Mouse (Mus musculus) adrenal gland, postnatal 10 days (tissue): ENCODE measurements around the gene Actrt1. TPM values are rescaled to one million over a fixed set of nuclear protein-coding genes. Genes with fewer than 3 reads are reported as not detected.

ENCODE experiments used
- DNase-seq: peaks from one replicate; pipeline ENCODE4 v3.0.0; 2021; ENCODE audit warnings: mixed read lengths
- long read RNA-seq, 2 experiments: library from polyadenylated mRNA; stranded (forward); transcript quantifications; one replicate each; pipeline ENCODE4 v2.0.0; 2021
- total RNA-seq, 2 experiments: library from RNA; stranded (reverse); gene quantifications; 2 replicates each; pipeline ENCODE4 v1.2.3; 2021

The Actrt1 gene
- not detected for total RNA-seq
- long read RNA-seq, experiment 1: 0 reads
- long read RNA-seq, experiment 2: 0 reads

DNA sequence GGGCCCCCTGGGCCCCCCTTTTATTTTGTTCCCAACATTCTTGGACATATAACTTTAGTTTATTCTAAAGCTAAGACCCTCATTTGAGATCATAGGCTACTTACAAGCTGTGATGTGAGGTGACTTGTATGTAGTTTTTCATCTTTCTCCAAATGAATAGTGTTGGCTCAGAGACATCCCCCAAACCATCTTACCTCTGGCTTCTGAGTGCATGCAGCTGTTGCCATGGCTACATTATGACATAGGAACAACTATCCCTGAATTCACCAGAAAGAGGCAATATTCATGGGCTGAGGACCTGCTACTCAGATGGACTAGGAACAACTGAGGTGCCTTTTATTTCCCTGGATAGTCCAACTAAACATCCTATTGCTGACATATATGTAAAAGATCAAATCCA is at the start of gene Actrt1:
Gene Actrt1, plus strand, starts transcription at position 301 of the 400 bp plus-strand sequence.
- DNase-seq: no peak

DNA sequence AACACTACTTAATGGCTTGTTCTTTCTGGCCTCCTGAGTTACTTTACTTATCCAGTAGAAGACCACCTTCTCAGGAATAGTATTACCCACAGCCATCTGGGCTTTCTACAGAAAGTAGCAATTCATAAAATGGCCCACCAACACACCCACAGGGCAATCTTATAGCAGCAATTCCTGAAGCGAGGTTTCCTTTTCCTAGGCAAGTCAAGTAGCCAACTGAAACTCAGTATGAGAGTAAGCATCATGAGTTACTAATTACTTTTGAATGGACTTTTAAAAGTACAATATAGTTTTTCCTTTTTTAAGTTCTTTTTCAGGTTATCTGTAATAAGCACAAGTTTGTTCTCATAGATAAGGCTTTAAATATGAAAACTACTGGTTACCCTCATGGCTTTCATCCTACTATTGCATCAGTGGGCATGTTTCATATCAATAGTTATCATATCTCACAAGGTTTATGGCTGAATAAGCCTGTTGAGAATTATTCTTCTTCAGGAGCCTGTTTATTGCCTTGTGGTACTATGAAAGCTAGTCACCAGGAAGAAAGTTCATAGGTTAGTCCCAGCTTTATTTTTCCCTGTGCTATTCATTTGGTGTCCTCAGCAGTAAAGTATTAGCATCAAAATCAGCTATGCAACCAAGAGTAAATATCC is 2.8 kb downstream of the Actrt1 start:
- DNase-seq: no peak
